Mouse (Mus musculus): ENCODE results near the gene Tanc1. TPM values are rescaled to one million over a fixed set of nuclear protein-coding genes. Genes with fewer than 3 reads are reported as not detected.
A peak's percentile ranks its signal among the peaks of the same experiment; 100 is the strongest.
"Not testable (repeated sequence)": the region's sequence is repeated elsewhere in the genome, so short reads cannot be mapped to it uniquely, and the experiment has no call there.

The Tanc1 gene
- polyA plus RNA-seq, 1 experiment from 2014 or later = 2.4 TPM

GRCm38 (mm10) chr2:59839755-59840154 lies 227.9 kb downstream of the Tanc1 start:
- H3K4me2 ChIP-seq = no peak overlapping the region
- no peak overlapping the region for H3K27ac ChIP-seq (replicated peaks)
- H3K9me3 ChIP-seq (replicated peaks) = no peaks in the 10 kb centered on the region
- no peaks in the 10 kb centered on the region for H3K27me3 ChIP-seq
- 62% methylated on average over 2 of the region's 2 CpGs for WGBS (ENCODE audit: insufficient replicate concordance)
- H3K36me3 ChIP-seq (replicated peaks) = peaks cover 21% of the 10 kb centered on the region; the same call in 1 of the 2 replicates
- H3K4me1 ChIP-seq (replicated peaks) = peaks cover 21% of the 10 kb centered on the region
- H3K9ac ChIP-seq = no peak overlapping the region
- no peak overlapping the region for H3K4me3 ChIP-seq (replicated peaks)
- no peak for ATAC-seq (ENCODE audit: insufficient read depth)

- Histone ChIP-seq H3K9me3 (replicated peaks) (no peaks in the 10 kb centered on the region), H3K4me2 (no peak overlapping the region), H3K36me3 (replicated peaks) (peaks cover 21% of the 10 kb centered on the region; the same call in 1 of the 2 replicates), H3K4me1 (replicated peaks) (peaks cover 21% of the 10 kb centered on the region), H3K27me3 (no peaks in the 10 kb centered on the region), H3K27ac (replicated peaks) (no peak overlapping the region), H3K9ac (no peak overlapping the region), H3K4me3 (replicated peaks) (no peak overlapping the region)
- ATAC-seq (ENCODE audit: insufficient read depth) = no peak
- 75% methylated on average over 4 of the region's 4 CpGs for WGBS (ENCODE audit: insufficient replicate concordance)
Observed at GRCm38 (mm10) chr2:59840191-59840590, 228.3 kb downstream of the Tanc1 start.

- Histone ChIP-seq H3K4me2 (no peak overlapping the region), H3K27ac (replicated peaks) (no peak overlapping the region), H3K4me3 (replicated peaks) (no peak overlapping the region), H3K9me3 (replicated peaks) (no peaks in the 10 kb centered on the region), H3K36me3 (replicated peaks) (peaks cover 21% of the 10 kb centered on the region; the same call in 1 of the 2 replicates), H3K9ac (no peak overlapping the region), H3K27me3 (no peaks in the 10 kb centered on the region), H3K4me1 (replicated peaks) (peaks cover 21% of the 10 kb centered on the region)
- ATAC-seq (ENCODE audit: insufficient read depth) = peak; percentile 72
- WGBS (ENCODE audit: insufficient replicate concordance) = 68% methylated on average over 11 of the region's 12 CpGs
Observed at GRCm38 (mm10) chr2:59841189-59841939, 229.5 kb downstream of the Tanc1 start.

DNA sequence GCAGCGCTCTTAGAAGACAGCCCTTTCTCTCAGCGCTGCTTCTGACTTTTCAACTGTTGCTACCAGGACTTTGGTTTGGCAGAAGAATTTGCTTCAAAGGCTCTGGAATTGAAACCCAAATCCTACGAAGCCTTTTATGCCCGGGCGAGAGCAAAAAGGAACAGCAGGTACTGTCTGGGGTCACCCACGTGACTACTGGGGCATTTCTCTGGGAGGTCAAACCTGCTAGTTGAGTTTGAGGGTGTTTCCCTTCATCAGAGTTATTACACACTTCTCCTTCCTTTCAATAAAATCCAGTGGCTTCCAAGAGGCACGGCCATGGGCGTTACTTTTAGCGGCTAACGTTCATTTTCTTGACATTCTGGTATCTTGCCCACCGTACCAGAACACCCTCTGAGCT lies 230.1 kb downstream of the Tanc1 start:
- Histone ChIP-seq H3K27me3 (no peaks in the 10 kb centered on the region), H3K4me1 (replicated peaks) (peaks cover 21% of the 10 kb centered on the region), H3K4me3 (replicated peaks) (no peak overlapping the region), H3K9ac (no peak overlapping the region), H3K27ac (replicated peaks) (no peak overlapping the region), H3K36me3 (replicated peaks) (peaks cover 21% of the 10 kb centered on the region; the same call in 1 of the 2 replicates), H3K9me3 (replicated peaks) (no peaks in the 10 kb centered on the region), H3K4me2 (no peak overlapping the region)
- WGBS (ENCODE audit: insufficient replicate concordance) = 79% methylated on average over 11 of the region's 11 CpGs
- ATAC-seq (ENCODE audit: insufficient read depth) = no peak

GRCm38 (mm10) chr2:59842556-59843008 lies 230.7 kb downstream of the Tanc1 start:
- Histone ChIP-seq H3K27ac (replicated peaks) (no peak overlapping the region), H3K9ac (no peak overlapping the region), H3K4me1 (replicated peaks) (peaks cover 21% of the 10 kb centered on the region), H3K36me3 (replicated peaks) (peaks cover 18% of the 10 kb centered on the region; the same call in 1 of the 2 replicates), H3K4me3 (replicated peaks) (no peak overlapping the region), H3K4me2 (no peak overlapping the region), H3K27me3 (no peaks in the 10 kb centered on the region), H3K9me3 (replicated peaks) (no peaks in the 10 kb centered on the region)
- WGBS (ENCODE audit: insufficient replicate concordance) = 45% methylated on average over 6 of the region's 6 CpGs
- ATAC-seq (ENCODE audit: insufficient read depth) = no peak

DNA sequence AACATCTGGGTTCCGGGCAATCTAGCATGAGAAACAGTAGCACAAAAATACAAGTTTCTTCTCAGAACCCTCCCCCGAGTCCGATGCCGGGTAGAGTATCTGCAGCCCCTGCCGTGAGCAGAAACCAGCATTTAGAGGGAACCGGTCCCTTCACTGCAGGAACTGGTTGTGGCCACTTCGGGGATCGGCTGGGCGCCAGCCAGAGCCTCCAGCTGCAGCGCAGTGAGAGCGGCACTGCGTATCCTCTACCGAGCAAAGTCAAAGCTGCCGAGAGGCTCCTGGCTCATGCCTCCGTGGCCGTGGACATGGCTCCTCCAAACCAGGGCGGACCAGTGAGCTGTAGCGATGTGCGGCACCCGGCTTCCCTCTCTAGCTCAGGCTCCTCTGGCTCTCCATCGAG lies 231.3 kb downstream of the Tanc1 start:
- H3K9ac ChIP-seq = no peak overlapping the region
- WGBS (ENCODE audit: insufficient replicate concordance) = 84% methylated on average over 21 of the region's 21 CpGs
- H3K4me3 ChIP-seq (replicated peaks) = no peak overlapping the region

DNA sequence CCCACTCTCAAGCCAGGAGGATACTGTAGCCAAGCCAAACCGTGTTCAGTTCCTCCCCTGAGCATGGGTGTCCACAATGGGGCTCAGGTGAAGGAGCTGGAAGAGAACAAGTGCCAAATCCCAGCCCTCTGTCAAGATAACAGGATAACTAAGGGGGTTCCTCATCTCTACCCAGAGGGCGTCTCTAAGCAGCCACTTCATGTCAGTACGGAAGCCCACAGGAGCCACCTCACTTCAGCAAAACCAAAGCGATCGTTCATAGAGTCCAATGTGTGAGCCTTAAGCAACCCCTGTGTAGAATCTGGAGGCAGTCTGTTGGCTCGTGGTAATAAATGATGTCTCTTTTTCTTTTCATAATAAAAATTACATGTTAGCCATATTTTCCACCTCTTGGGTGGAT lies 232.0 kb downstream of the Tanc1 start:
- WGBS (ENCODE audit: insufficient replicate concordance) = 64% methylated on average over 6 of the region's 6 CpGs
- Histone ChIP-seq H3K4me1 (replicated peaks) (peaks cover 21% of the 10 kb centered on the region), H3K9me3 (replicated peaks) (no peaks in the 10 kb centered on the region), H3K27me3 (no peaks in the 10 kb centered on the region), H3K4me2 (no peak overlapping the region), H3K27ac (replicated peaks) (no peak overlapping the region), H3K4me3 (replicated peaks) (no peak overlapping the region), H3K9ac (no peak overlapping the region), H3K36me3 (replicated peaks) (peaks cover 17% of the 10 kb centered on the region; the same call in 1 of the 2 replicates)
- ATAC-seq (ENCODE audit: insufficient read depth) = no peak

More for the DNA sequence above, 231.3 kb downstream of the Tanc1 start:
- no peak overlapping the region for H3K4me2 ChIP-seq
- no peak for ATAC-seq (ENCODE audit: insufficient read depth)
- H3K27me3 ChIP-seq = no peaks in the 10 kb centered on the region
- peaks cover 17% of the 10 kb centered on the region; the same call in 1 of the 2 replicates for H3K36me3 ChIP-seq (replicated peaks)
- H3K27ac ChIP-seq (replicated peaks) = no peak overlapping the region
- H3K9me3 ChIP-seq (replicated peaks) = no peaks in the 10 kb centered on the region
- peaks cover 21% of the 10 kb centered on the region for H3K4me1 ChIP-seq (replicated peaks)

- H3K9me3 ChIP-seq (replicated peaks); H3K4me3 ChIP-seq (replicated peaks); H3K4me1 ChIP-seq (replicated peaks); H3K27me3 ChIP-seq; ATAC-seq (ENCODE audit: insufficient read depth); H3K36me3 ChIP-seq (replicated peaks); H3K4me2 ChIP-seq; H3K27ac ChIP-seq (replicated peaks); H3K9ac ChIP-seq: not testable (repeated sequence)
- WGBS (ENCODE audit: insufficient replicate concordance) = 48% methylated on average over 5 of the region's 5 CpGs
Observed at GRCm38 (mm10) chr2:59851885-59852284, 240.0 kb downstream of the Tanc1 start.

GRCm38 (mm10) chr2:59852916-59853315 lies 241.1 kb downstream of the Tanc1 start:
- no peak overlapping the region for H3K4me2 ChIP-seq
- H3K9ac ChIP-seq = no peak overlapping the region
- H3K9me3 ChIP-seq (replicated peaks) = no peaks in the 10 kb centered on the region
- H3K27me3 ChIP-seq = no peaks in the 10 kb centered on the region
- ATAC-seq (ENCODE audit: insufficient read depth) = no peak
- no peak overlapping the region for H3K4me3 ChIP-seq (replicated peaks)
- WGBS (ENCODE audit: insufficient replicate concordance) = 83% methylated on average over 11 of the region's 11 CpGs
- H3K36me3 ChIP-seq (replicated peaks) = no peaks in the 10 kb centered on the region
- no peak overlapping the region for H3K27ac ChIP-seq (replicated peaks)
- no peaks in the 10 kb centered on the region for H3K4me1 ChIP-seq (replicated peaks)

DNA sequence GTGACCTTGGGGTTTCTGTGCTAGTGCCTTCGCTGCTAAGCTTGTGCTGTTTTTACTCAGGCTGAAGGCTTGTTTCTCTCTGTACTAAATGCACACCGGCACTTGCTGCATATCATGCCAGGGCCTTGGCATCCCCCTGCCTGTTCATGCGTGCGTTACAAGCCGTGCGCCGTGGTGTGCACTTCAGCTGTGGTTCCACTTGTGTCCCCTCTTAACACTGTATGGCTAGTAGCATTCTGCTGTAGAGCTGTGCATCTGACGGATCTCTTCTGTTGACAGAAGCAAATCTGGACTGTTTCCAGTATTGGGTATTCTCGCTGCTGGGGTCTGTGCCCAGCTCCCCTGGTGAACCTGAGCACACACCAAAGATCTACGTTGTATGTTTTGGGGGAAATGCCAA lies 241.7 kb downstream of the Tanc1 start:
- no peaks in the 10 kb centered on the region for H3K4me1 ChIP-seq (replicated peaks)
- no peak overlapping the region for H3K4me2 ChIP-seq
- ATAC-seq (ENCODE audit: insufficient read depth) = no peak
- no peaks in the 10 kb centered on the region for H3K9me3 ChIP-seq (replicated peaks)
- H3K27me3 ChIP-seq = no peaks in the 10 kb centered on the region
- no peaks in the 10 kb centered on the region for H3K36me3 ChIP-seq (replicated peaks)
- no peak overlapping the region for H3K27ac ChIP-seq (replicated peaks)
- WGBS (ENCODE audit: insufficient replicate concordance) = 83% methylated on average over 10 of the region's 10 CpGs
- H3K4me3 ChIP-seq (replicated peaks) = no peak overlapping the region
- no peak overlapping the region for H3K9ac ChIP-seq

GRCm38 (mm10) chr2:59854363-59854762 lies 242.5 kb downstream of the Tanc1 start:
- Histone ChIP-seq H3K9me3 (replicated peaks) (no peaks in the 10 kb centered on the region), H3K9ac (no peak overlapping the region), H3K36me3 (replicated peaks) (no peaks in the 10 kb centered on the region), H3K4me2 (no peak overlapping the region), H3K4me1 (replicated peaks) (no peaks in the 10 kb centered on the region), H3K27ac (replicated peaks) (no peak overlapping the region), H3K4me3 (replicated peaks) (no peak overlapping the region), H3K27me3 (no peaks in the 10 kb centered on the region)
- 80% methylated on average over 9 of the region's 9 CpGs for WGBS (ENCODE audit: insufficient replicate concordance)
- ATAC-seq (ENCODE audit: insufficient read depth) = no peak
